Mouse (Mus musculus) ZHBTc4 (cell line): Measurements from ENCODE around the gene Ap5s1.
A peak's percentile ranks its signal among the peaks of the same experiment; 100 is the strongest.

Source experiments
- DNase-seq: peaks from one replicate; pipeline ENCODE4 v3.0.0-alpha.2; 2011; ENCODE audit warnings: low read depth, low spot score

Gene Ap5s1

GRCm38 (mm10) chr2:131186771-131187601 is 19.9 kb upstream of the Ap5s1 start, which contains the start of the genes Cdc25b and Spef1:
TSS of gene Cdc25b (plus strand) at chr2:131186949.
TSS of gene Spef1 (minus strand) at chr2:131187282.
- DNase-seq: peak; percentile 86

- DNase-seq: no peak
These were observed 19.3 kb upstream of the Ap5s1 start for GRCm38 (mm10) chr2:131187602-131187922.

- DNase-seq: no peak
These were observed 18.6 kb upstream of the Ap5s1 start for GRCm38 (mm10) chr2:131188311-131188710.

GRCm38 (mm10) chr2:131189521-131190309 is 17.2 kb upstream of the Ap5s1 start:
- DNase-seq: no peak

- DNase-seq: peak; percentile 41
These were observed 16.4 kb upstream of the Ap5s1 start for GRCm38 (mm10) chr2:131190344-131191004.

GRCm38 (mm10) chr2:131191005-131191390 is 15.9 kb upstream of the Ap5s1 start:
- no peak for DNase-seq

- DNase-seq: no peak
These were observed 10.1 kb upstream of the Ap5s1 start for GRCm38 (mm10) chr2:131196606-131197316.

GRCm38 (mm10) chr2:131200710-131201109 is 6.2 kb upstream of the Ap5s1 start:
- no peak for DNase-seq

- DNase-seq: no peak
These were observed 5.6 kb upstream of the Ap5s1 start for GRCm38 (mm10) chr2:131201262-131201661.

GRCm38 (mm10) chr2:131203816-131204409 is 3.0 kb upstream of the Ap5s1 start:
- no peak for DNase-seq

- DNase-seq: peak; percentile 71
These were observed 2.4 kb upstream of the Ap5s1 start for GRCm38 (mm10) chr2:131204410-131204981.

GRCm38 (mm10) chr2:131205521-131206182 is 1.2 kb upstream of the Ap5s1 start:
- DNase-seq: no peak

- DNase-seq: no peak
These were observed 1.5 kb downstream of the Ap5s1 start for GRCm38 (mm10) chr2:131208356-131208755.

- no peak for DNase-seq
These were observed 2.4 kb downstream of the Ap5s1 start for GRCm38 (mm10) chr2:131209125-131209795.

- peak; percentile 96 for DNase-seq
These were observed 3.3 kb downstream of the Ap5s1 start for GRCm38 (mm10) chr2:131209969-131210792.

- DNase-seq: no peak
These were observed 4.2 kb downstream of the Ap5s1 start for GRCm38 (mm10) chr2:131211026-131211615.

- no peak for DNase-seq
These were observed 6.9 kb downstream of the Ap5s1 start for GRCm38 (mm10) chr2:131213773-131214172.
